Mouse (Mus musculus): ENCODE measurements around the gene Cldn34b4.

Gene Cldn34b4

GRCm38 (mm10) chrX:76393050-76393449, at the start of gene Cldn34b4:
Gene Cldn34b4, plus strand, starts transcription at chrX:76393350.
- DNase-seq = no peak
